Mouse (Mus musculus): Measurements from ENCODE around the gene Rpl13a. TPM values are rescaled to one million over a fixed set of nuclear protein-coding genes. Genes with fewer than 3 reads are reported as not detected.

Rpl13a gene
- polyA plus RNA-seq, 1 experiment from 2014 or later = 1,616 TPM

DNA sequence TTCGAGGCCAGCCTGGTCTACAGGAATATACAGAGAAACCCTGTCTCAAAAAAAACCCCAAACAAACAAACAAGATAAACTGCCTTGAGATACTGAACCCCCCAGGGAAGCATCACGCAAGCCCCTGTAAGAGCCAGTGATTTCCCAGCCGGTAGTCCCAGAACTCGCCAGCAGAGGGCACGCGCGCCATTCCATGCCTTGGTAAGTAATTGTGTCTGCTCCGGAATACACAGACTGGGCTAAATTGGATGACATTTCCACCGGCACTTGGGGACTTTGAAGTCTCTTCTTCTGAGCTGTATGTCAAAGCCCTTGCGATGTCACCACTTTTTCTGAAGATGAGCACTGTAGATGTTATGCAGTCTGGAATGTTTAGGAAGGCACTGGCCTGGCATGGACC is 48.7 kb downstream of the Rpl13a start:
- no peak overlapping the region for H3K4me3 ChIP-seq (ENCODE audit: low read depth, low read length)
- 0 out of 2 replicates have a peak, but pooled peaks have one; percentile 16 for ATAC-seq
- no peak overlapping the region for H3K4me2 ChIP-seq (replicated peaks; ENCODE audit: low read depth)
- H3K36me3 ChIP-seq (ENCODE audit: control insufficient read depth, insufficient read depth) = peaks cover 39% of the 10 kb centered on the region
- no peak overlapping the region for H3K27ac ChIP-seq (ENCODE audit: low read depth, low read length)
- WGBS = under 1% methylated on average over 10 of the region's 10 CpGs
- no peaks in the 10 kb centered on the region for H3K9me3 ChIP-seq (ENCODE audit: control insufficient read depth)
- no peak overlapping the region for H3K9ac ChIP-seq (ENCODE audit: low read depth, low read length)
- peak; percentile 99 for TF ChIP-seq CTCF (IDR thresholded peaks at IDR 0.05; ENCODE audit: low read depth)
- H3K27me3 ChIP-seq (replicated peaks; ENCODE audit: control insufficient read depth, insufficient read depth, low read length) = no peaks in the 10 kb centered on the region
- no peaks in the 10 kb centered on the region for H3K4me1 ChIP-seq (replicated peaks; ENCODE audit: control insufficient read depth, insufficient read depth, low read length)

DNA sequence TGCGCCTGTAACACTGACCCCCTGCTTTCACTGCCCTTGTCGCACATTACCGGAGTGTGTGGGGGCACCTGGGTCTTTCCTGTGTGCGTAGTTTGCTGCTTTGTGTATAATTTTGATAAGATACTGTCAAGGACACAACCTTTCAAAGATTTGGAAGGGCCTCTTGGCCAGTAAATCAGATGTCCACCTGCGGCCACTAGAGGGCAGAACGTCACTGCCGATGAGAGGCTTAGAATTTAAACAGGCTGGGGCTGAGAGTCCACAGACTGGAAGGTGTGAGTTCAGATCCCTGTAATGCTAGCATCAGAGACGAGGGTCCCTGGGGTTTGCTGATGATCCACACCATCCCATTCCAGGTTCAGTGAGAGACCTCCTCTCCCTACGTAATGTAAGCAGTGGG is 50.0 kb downstream of the Rpl13a start:
- Histone ChIP-seq H3K9me3 (ENCODE audit: control insufficient read depth) (no peaks in the 10 kb centered on the region), H3K36me3 (ENCODE audit: control insufficient read depth, insufficient read depth) (peaks cover 49% of the 10 kb centered on the region), H3K27me3 (replicated peaks; ENCODE audit: control insufficient read depth, insufficient read depth, low read length) (no peaks in the 10 kb centered on the region), H3K9ac (ENCODE audit: low read depth, low read length) (no peak overlapping the region), H3K4me1 (replicated peaks; ENCODE audit: control insufficient read depth, insufficient read depth, low read length) (no peaks in the 10 kb centered on the region), H3K4me3 (ENCODE audit: low read depth, low read length) (no peak overlapping the region), H3K27ac (ENCODE audit: low read depth, low read length) (no peak overlapping the region), H3K4me2 (replicated peaks; ENCODE audit: low read depth) (no peak overlapping the region)
- peak; percentile 89 for TF ChIP-seq CTCF (IDR thresholded peaks at IDR 0.05; ENCODE audit: low read depth)
- 24% methylated on average over 9 of the region's 9 CpGs for WGBS
- no peak for ATAC-seq

DNA sequence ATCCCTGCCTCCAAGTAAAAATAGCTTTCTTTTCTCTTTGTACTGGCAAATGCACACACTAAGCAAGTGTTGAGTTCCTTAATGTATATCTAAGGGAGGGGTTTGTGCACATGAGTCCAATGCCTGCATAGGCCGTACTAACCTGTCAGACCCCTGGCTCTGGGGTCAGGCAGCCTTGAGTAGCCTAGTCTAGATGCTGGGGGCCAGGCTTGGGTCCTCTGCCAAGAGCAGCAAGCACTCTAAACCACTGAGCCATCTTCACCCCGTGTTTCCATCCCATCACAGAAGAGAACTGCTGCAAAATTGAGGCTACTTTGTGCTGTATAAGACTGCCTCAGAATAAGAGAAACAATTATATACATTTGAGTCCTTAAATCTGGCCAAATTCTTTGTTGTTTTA is 50.7 kb downstream of the Rpl13a start:
- WGBS = 96% methylated on average over 2 of the region's 2 CpGs
- Histone ChIP-seq H3K4me2 (replicated peaks; ENCODE audit: low read depth) (no peak overlapping the region), H3K4me1 (replicated peaks; ENCODE audit: control insufficient read depth, insufficient read depth, low read length) (no peaks in the 10 kb centered on the region), H3K27ac (ENCODE audit: low read depth, low read length) (no peak overlapping the region), H3K9ac (ENCODE audit: low read depth, low read length) (no peak overlapping the region), H3K27me3 (replicated peaks; ENCODE audit: control insufficient read depth, insufficient read depth, low read length) (no peaks in the 10 kb centered on the region), H3K9me3 (ENCODE audit: control insufficient read depth) (no peaks in the 10 kb centered on the region), H3K4me3 (ENCODE audit: low read depth, low read length) (no peak overlapping the region), H3K36me3 (ENCODE audit: control insufficient read depth, insufficient read depth) (peaks cover 47% of the 10 kb centered on the region)
- no peak for ATAC-seq
- TF ChIP-seq CTCF (IDR thresholded peaks at IDR 0.05; ENCODE audit: low read depth) = no peak

DNA sequence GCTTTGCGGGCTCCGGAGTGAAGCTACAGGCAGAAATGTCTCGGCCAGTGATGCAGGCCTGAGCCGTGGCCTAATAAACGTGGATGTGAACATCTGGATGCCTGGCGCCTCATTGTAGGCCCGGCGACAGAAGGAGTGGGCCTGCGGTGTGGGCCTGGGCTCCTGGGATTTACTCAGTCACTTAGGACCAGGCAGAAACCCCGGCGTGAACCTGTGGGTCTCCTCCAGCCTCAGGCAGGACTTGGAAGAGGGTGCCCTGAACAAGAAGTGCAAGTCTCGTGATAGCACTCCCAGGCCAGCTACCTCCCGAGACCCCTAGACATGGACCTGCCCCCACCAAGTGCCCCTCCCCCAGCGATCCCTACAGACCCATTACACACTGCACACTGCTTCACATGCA is 51.2 kb downstream of the Rpl13a start:
- Histone ChIP-seq H3K9ac (ENCODE audit: low read depth, low read length) (no peak overlapping the region), H3K36me3 (ENCODE audit: control insufficient read depth, insufficient read depth) (peaks cover 47% of the 10 kb centered on the region), H3K4me1 (replicated peaks; ENCODE audit: control insufficient read depth, insufficient read depth, low read length) (no peaks in the 10 kb centered on the region), H3K4me3 (ENCODE audit: low read depth, low read length) (no peak overlapping the region), H3K4me2 (replicated peaks; ENCODE audit: low read depth) (no peak overlapping the region), H3K27me3 (replicated peaks; ENCODE audit: control insufficient read depth, insufficient read depth, low read length) (no peaks in the 10 kb centered on the region), H3K27ac (ENCODE audit: low read depth, low read length) (no peak overlapping the region), H3K9me3 (ENCODE audit: control insufficient read depth) (no peaks in the 10 kb centered on the region)
- 88% methylated on average over 14 of the region's 14 CpGs for WGBS
- ATAC-seq = no peak
- TF ChIP-seq CTCF (IDR thresholded peaks at IDR 0.05; ENCODE audit: low read depth) = no peak

DNA sequence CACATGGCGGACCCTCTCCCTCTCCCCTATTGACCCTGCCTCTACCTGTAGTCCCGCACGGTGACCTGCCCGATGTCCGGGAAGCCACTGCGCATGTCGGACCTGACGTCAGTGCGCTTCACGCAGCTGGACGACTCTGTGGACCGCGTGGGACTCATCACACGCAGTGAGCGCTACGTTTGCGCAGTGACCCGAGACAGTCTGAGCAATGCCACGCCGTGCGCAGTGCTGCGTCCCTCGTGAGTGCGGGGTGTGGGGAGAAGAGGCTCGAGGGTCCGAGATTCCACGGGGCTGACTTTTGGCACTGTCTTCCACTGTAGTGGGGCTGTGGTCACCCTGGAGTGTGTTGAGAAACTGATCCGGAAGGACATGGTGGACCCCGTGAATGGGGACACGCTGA is 52.1 kb downstream of the Rpl13a start:
- no peak for TF ChIP-seq CTCF (IDR thresholded peaks at IDR 0.05; ENCODE audit: low read depth)

More for the DNA sequence above, 52.1 kb downstream of the Rpl13a start:
- no peak overlapping the region for H3K4me2 ChIP-seq (replicated peaks; ENCODE audit: low read depth)
- no peak overlapping the region for H3K27ac ChIP-seq (ENCODE audit: low read depth, low read length)
- no peaks in the 10 kb centered on the region for H3K9me3 ChIP-seq (ENCODE audit: control insufficient read depth)
- no peak overlapping the region for H3K9ac ChIP-seq (ENCODE audit: low read depth, low read length)
- H3K36me3 ChIP-seq (ENCODE audit: control insufficient read depth, insufficient read depth) = peaks cover 47% of the 10 kb centered on the region
- no peak for ATAC-seq
- 91% methylated on average over 30 of the region's 30 CpGs for WGBS
- H3K4me1 ChIP-seq (replicated peaks; ENCODE audit: control insufficient read depth, insufficient read depth, low read length) = no peaks in the 10 kb centered on the region
- H3K27me3 ChIP-seq (replicated peaks; ENCODE audit: control insufficient read depth, insufficient read depth, low read length) = no peaks in the 10 kb centered on the region
- H3K4me3 ChIP-seq (ENCODE audit: low read depth, low read length) = no peak overlapping the region

MicroRNAs within 50 kb of the gene (microRNA counts, 519-probe panel; counts per million panel counts)
- microRNA mmu-miR-150 = 3,903 counts per million, percentile 55 among the panel's probes with 10 or more counts

Small RNA genes within 50 kb of the gene (microRNA-seq; reads per million reads assigned to microRNA genes)
- gene Mir150 (78.8 reads per million, percentile 44 among the genes with 10 or more reads in this experiment), gene Mir5121 (13.3 reads per million, percentile 24 among the genes with 10 or more reads in this experiment), gene Mir7055 (not detected)

Other genes with a start within 250 kb of the Rpl13a start
- 60.0 and 62.9 TPM in 2 replicates for gene Med25, start 236.0 kb downstream of the Rpl13a start, polyA plus RNA-seq (2015; fragmentation: Nextera tagmentation; extraction: Ambion mirVana)
- 11.1 and 12.1 TPM in 2 replicates for gene Fuz, start 232.7 kb downstream of the Rpl13a start, polyA plus RNA-seq (2015; fragmentation: Nextera tagmentation; extraction: Ambion mirVana)
- 42.8 and 44.1 TPM in 2 replicates for gene Ap2a1, start 199.3 kb downstream of the Rpl13a start, polyA plus RNA-seq (2015; fragmentation: Nextera tagmentation; extraction: Ambion mirVana)
- 0.13 TPM in 1 of 2 replicates, not detected in the other for gene Tsks, start 185.6 kb downstream of the Rpl13a start, polyA plus RNA-seq (2015; fragmentation: Nextera tagmentation; extraction: Ambion mirVana)
- gene Cpt1c, start 153.9 kb downstream of the Rpl13a start, polyA plus RNA-seq (2015; fragmentation: Nextera tagmentation; extraction: Ambion mirVana) = 3.5 and 4.5 TPM in 2 replicates
- gene Prmt1, start 142.2 kb downstream of the Rpl13a start, polyA plus RNA-seq (2015; fragmentation: Nextera tagmentation; extraction: Ambion mirVana) = 124 and 130 TPM in 2 replicates
- gene Irf3, start 131.1 kb downstream of the Rpl13a start, polyA plus RNA-seq (2015; fragmentation: Nextera tagmentation; extraction: Ambion mirVana) = 53.2 and 56.4 TPM in 2 replicates
- gene Bcl2l12, start 130.0 kb downstream of the Rpl13a start, polyA plus RNA-seq (2015; fragmentation: Nextera tagmentation; extraction: Ambion mirVana) = 18.3 and 19.6 TPM in 2 replicates
- 21.7 and 22.6 TPM in 2 replicates for gene Scaf1, start 112.4 kb downstream of the Rpl13a start, polyA plus RNA-seq (2015; fragmentation: Nextera tagmentation; extraction: Ambion mirVana)
- 94.6 and 100 TPM in 2 replicates for gene Rras, start 110.8 kb downstream of the Rpl13a start, polyA plus RNA-seq (2015; fragmentation: Nextera tagmentation; extraction: Ambion mirVana)
- gene Prr12, start 75.9 kb downstream of the Rpl13a start, polyA plus RNA-seq (2015; fragmentation: Nextera tagmentation; extraction: Ambion mirVana) = 2.4 and 2.6 TPM in 2 replicates
- 38.9 and 40.5 TPM in 2 replicates for gene Nosip, start 66.3 kb downstream of the Rpl13a start, polyA plus RNA-seq (2015; fragmentation: Nextera tagmentation; extraction: Ambion mirVana)
- gene Prrg2, start 66.1 kb downstream of the Rpl13a start, polyA plus RNA-seq (2015; fragmentation: Nextera tagmentation; extraction: Ambion mirVana) = 56.8 and 59.0 TPM in 2 replicates
- gene Rcn3, start 36.5 kb downstream of the Rpl13a start, polyA plus RNA-seq (2015; fragmentation: Nextera tagmentation; extraction: Ambion mirVana) = 81.8 and 85.6 TPM in 2 replicates
- 2,929 and 3,267 TPM in 2 replicates for gene Fcgrt, start 24.9 kb downstream of the Rpl13a start, polyA plus RNA-seq (2015; fragmentation: Nextera tagmentation; extraction: Ambion mirVana)
- 1,691 and 1,755 TPM in 2 replicates for gene Rps11, start 4.3 kb downstream of the Rpl13a start, polyA plus RNA-seq (2015; fragmentation: Nextera tagmentation; extraction: Ambion mirVana)
- gene Gm45713, start 7.5 kb upstream of the Rpl13a start, polyA plus RNA-seq (2015; fragmentation: Nextera tagmentation; extraction: Ambion mirVana) = 0.70 and 0.82 TPM in 2 replicates
- 2.1 and 2.7 TPM in 2 replicates for gene Flt3l, start 7.7 kb upstream of the Rpl13a start, polyA plus RNA-seq (2015; fragmentation: Nextera tagmentation; extraction: Ambion mirVana)
- gene Pih1d1, start 25.5 kb upstream of the Rpl13a start, polyA plus RNA-seq (2015; fragmentation: Nextera tagmentation; extraction: Ambion mirVana) = 63.6 and 64.7 TPM in 2 replicates
- 86.8 and 102 TPM in 2 replicates for gene Aldh16a1, start 25.8 kb upstream of the Rpl13a start, polyA plus RNA-seq (2015; fragmentation: Nextera tagmentation; extraction: Ambion mirVana)
- not detected in 2 replicates for gene Slc17a7, start 35.2 kb upstream of the Rpl13a start, polyA plus RNA-seq (2015; fragmentation: Nextera tagmentation; extraction: Ambion mirVana)
- gene Gfy, start 50.8 kb upstream of the Rpl13a start, polyA plus RNA-seq (2015; fragmentation: Nextera tagmentation; extraction: Ambion mirVana) = not detected in 2 replicates
- gene Pth2, start 52.2 kb upstream of the Rpl13a start, polyA plus RNA-seq (2015; fragmentation: Nextera tagmentation; extraction: Ambion mirVana) = not detected in 2 replicates
- 0.07 TPM in 1 of 2 replicates, not detected in the other for gene Ccdc155, start 76.1 kb upstream of the Rpl13a start, polyA plus RNA-seq (2015; fragmentation: Nextera tagmentation; extraction: Ambion mirVana)
- gene Dkkl1, start 83.4 kb upstream of the Rpl13a start, polyA plus RNA-seq (2015; fragmentation: Nextera tagmentation; extraction: Ambion mirVana) = 0.47 and 0.55 TPM in 2 replicates
- gene Tead2, start 87.0 kb upstream of the Rpl13a start, polyA plus RNA-seq (2015; fragmentation: Nextera tagmentation; extraction: Ambion mirVana) = 18.7 and 20.8 TPM in 2 replicates
- 1.6 and 2.3 TPM in 2 replicates for gene Cd37, start 110.4 kb upstream of the Rpl13a start, polyA plus RNA-seq (2015; fragmentation: Nextera tagmentation; extraction: Ambion mirVana)
- gene Slc6a16, start 112.3 kb upstream of the Rpl13a start, polyA plus RNA-seq (2015; fragmentation: Nextera tagmentation; extraction: Ambion mirVana) = not detected in 2 replicates
- gene Slc6a21, start 148.8 kb upstream of the Rpl13a start, polyA plus RNA-seq (2015; fragmentation: Nextera tagmentation; extraction: Ambion mirVana) = not detected in 2 replicates
- gene Trpm4, start 205.0 kb upstream of the Rpl13a start, polyA plus RNA-seq (2015; fragmentation: Nextera tagmentation; extraction: Ambion mirVana) = 49.4 and 55.1 TPM in 2 replicates
- gene Hrc, start 206.5 kb upstream of the Rpl13a start, polyA plus RNA-seq (2015; fragmentation: Nextera tagmentation; extraction: Ambion mirVana) = 0.76 and 0.88 TPM in 2 replicates
- gene Ppfia3, start 238.3 kb upstream of the Rpl13a start, polyA plus RNA-seq (2015; fragmentation: Nextera tagmentation; extraction: Ambion mirVana) = 24.5 and 24.8 TPM in 2 replicates
- 3.4 TPM in 2 replicates for gene Lin7b, start 241.8 kb upstream of the Rpl13a start, polyA plus RNA-seq (2015; fragmentation: Nextera tagmentation; extraction: Ambion mirVana)